Mouse (Mus musculus): ENCODE results near the gene Comp. TPM values are rescaled to one million over a fixed set of nuclear protein-coding genes. Genes with fewer than 3 reads are reported as not detected.
A peak's percentile ranks its signal among the peaks of the same experiment; 100 is the strongest.

Comp gene
- polyA plus RNA-seq, 1 experiment from 2014 or later: 0.35 TPM

GRCm38 (mm10) chr8:70342007-70342406 is 31.4 kb upstream of the Comp start:
- DNase-seq (ENCODE audit: low spot score): no peak
- peaks cover 87% of the 10 kb centered on the region for H3K36me3 ChIP-seq
- peaks cover 38% of the 10 kb centered on the region for H3K4me1 ChIP-seq

GRCm38 (mm10) chr8:70343076-70343475 is 30.3 kb upstream of the Comp start:
- Histone ChIP-seq H3K4me1 (peaks cover 41% of the 10 kb centered on the region), H3K27me3 (ENCODE audit: low read depth, poor library complexity, severe bottlenecking) (no peaks in the 10 kb centered on the region), H3K27ac (peak overlapping the region; percentile 37; the same call in 1 of the 2 replicates), H3K9me3 (replicated peaks) (no peaks in the 10 kb centered on the region), H3K4me3 (peak overlapping the region; percentile 18), H3K36me3 (peaks cover 87% of the 10 kb centered on the region)
- 25% methylated on average over 7 of the region's 7 CpGs for WGBS
- DNase-seq (ENCODE audit: low spot score): peak; percentile 67

More at GRCm38 (mm10) chr8:70342007-70342406, 31.4 kb upstream of the Comp start:
- WGBS: 91% methylated on average over 14 of the region's 14 CpGs
- no peak overlapping the region for H3K27ac ChIP-seq
- H3K4me3 ChIP-seq: no peak overlapping the region
- no peaks in the 10 kb centered on the region for H3K27me3 ChIP-seq (ENCODE audit: low read depth, poor library complexity, severe bottlenecking)
- no peaks in the 10 kb centered on the region for H3K9me3 ChIP-seq (replicated peaks)

GRCm38 (mm10) chr8:70343696-70344095 is 29.7 kb upstream of the Comp start:
- H3K9me3 ChIP-seq (replicated peaks): no peaks in the 10 kb centered on the region
- peaks cover 46% of the 10 kb centered on the region for H3K4me1 ChIP-seq
- H3K27ac ChIP-seq: peak overlapping the region; percentile 37; the same call in 1 of the 2 replicates
- 59% methylated on average over 6 of the region's 6 CpGs for WGBS
- peak overlapping the region; percentile 18 for H3K4me3 ChIP-seq
- DNase-seq (ENCODE audit: low spot score): peak; percentile 63
- H3K36me3 ChIP-seq: peaks cover 87% of the 10 kb centered on the region
- no peaks in the 10 kb centered on the region for H3K27me3 ChIP-seq (ENCODE audit: low read depth, poor library complexity, severe bottlenecking)

- no peak overlapping the region for H3K4me3 ChIP-seq
- H3K4me1 ChIP-seq: peaks cover 52% of the 10 kb centered on the region
- H3K36me3 ChIP-seq: peaks cover 87% of the 10 kb centered on the region
- H3K27me3 ChIP-seq (ENCODE audit: low read depth, poor library complexity, severe bottlenecking): no peaks in the 10 kb centered on the region
- no peak for DNase-seq (ENCODE audit: low spot score)
- H3K27ac ChIP-seq: no peak overlapping the region
- H3K9me3 ChIP-seq (replicated peaks): no peaks in the 10 kb centered on the region
- 90% methylated on average over 2 of the region's 2 CpGs for WGBS
Measured at GRCm38 (mm10) chr8:70344279-70344678, 29.1 kb upstream of the Comp start.

- H3K4me1 ChIP-seq: peaks cover 74% of the 10 kb centered on the region
- 89% methylated on average over 4 of the region's 4 CpGs for WGBS
- no peaks in the 10 kb centered on the region for H3K9me3 ChIP-seq (replicated peaks)
- DNase-seq (ENCODE audit: low spot score): no peak
- H3K36me3 ChIP-seq: peaks cover 79% of the 10 kb centered on the region
- H3K27me3 ChIP-seq (ENCODE audit: low read depth, poor library complexity, severe bottlenecking): no peaks in the 10 kb centered on the region
- no peak overlapping the region for H3K27ac ChIP-seq
- no peak overlapping the region for H3K4me3 ChIP-seq
Measured at GRCm38 (mm10) chr8:70347443-70347842, 25.9 kb upstream of the Comp start.

GRCm38 (mm10) chr8:70347860-70348420 is 25.4 kb upstream of the Comp start:
- Histone ChIP-seq H3K9me3 (replicated peaks) (no peaks in the 10 kb centered on the region), H3K27me3 (ENCODE audit: low read depth, poor library complexity, severe bottlenecking) (no peaks in the 10 kb centered on the region), H3K27ac (no peak overlapping the region), H3K4me3 (no peak overlapping the region), H3K4me1 (peaks cover 70% of the 10 kb centered on the region), H3K36me3 (peaks cover 74% of the 10 kb centered on the region)
- WGBS: 77% methylated on average over 1 of the region's 1 CpGs
- DNase-seq (ENCODE audit: low spot score): no peak

- Histone ChIP-seq H3K27me3 (ENCODE audit: low read depth, poor library complexity, severe bottlenecking) (no peaks in the 10 kb centered on the region), H3K4me1 (peaks cover 59% of the 10 kb centered on the region), H3K9me3 (replicated peaks) (no peaks in the 10 kb centered on the region), H3K4me3 (peak overlapping the region; percentile 97), H3K27ac (peak overlapping the region; percentile 94; the same call in 1 of the 2 replicates), H3K36me3 (peaks cover 55% of the 10 kb centered on the region)
- DNase-seq (ENCODE audit: low spot score): no peak
- 69% methylated on average over 15 of the region's 15 CpGs for WGBS
Measured at GRCm38 (mm10) chr8:70351035-70351999, 22.0 kb upstream of the Comp start.

GRCm38 (mm10) chr8:70352000-70352384 is 21.4 kb upstream of the Comp start:
- 24% methylated on average over 3 of the region's 3 CpGs for WGBS
- Histone ChIP-seq H3K36me3 (peaks cover 48% of the 10 kb centered on the region), H3K4me3 (peak overlapping the region; percentile 97), H3K27ac (peak overlapping the region; percentile 94), H3K4me1 (peaks cover 56% of the 10 kb centered on the region), H3K9me3 (replicated peaks) (no peaks in the 10 kb centered on the region), H3K27me3 (ENCODE audit: low read depth, poor library complexity, severe bottlenecking) (no peaks in the 10 kb centered on the region)
- DNase-seq (ENCODE audit: low spot score): no peak

- peak overlapping the region; percentile 94 for H3K27ac ChIP-seq
- H3K36me3 ChIP-seq: peaks cover 41% of the 10 kb centered on the region
- H3K27me3 ChIP-seq (ENCODE audit: low read depth, poor library complexity, severe bottlenecking): no peaks in the 10 kb centered on the region
- peaks cover 56% of the 10 kb centered on the region for H3K4me1 ChIP-seq
- peak; percentile 62 for DNase-seq (ENCODE audit: low spot score)
- no peaks in the 10 kb centered on the region for H3K9me3 ChIP-seq (replicated peaks)
- 2% methylated on average over 61 of the region's 64 CpGs for WGBS
- peak overlapping the region; percentile 97 for H3K4me3 ChIP-seq
Measured at GRCm38 (mm10) chr8:70352657-70353151, 20.7 kb upstream of the Comp start.

GRCm38 (mm10) chr8:70353194-70353817 is 20.1 kb upstream of the Comp start, which contains the start of gene Upf1:
Gene Upf1, minus strand, starts transcription at chr8:70353278.
- WGBS: 1% methylated on average over 69 of the region's 69 CpGs
- Histone ChIP-seq H3K27ac (peak within 1 kb of the TSS; percentile 94), H3K4me3 (peak within 1 kb of the TSS; percentile 97), H3K9me3 (replicated peaks) (no peaks in the 10 kb centered on the region), H3K36me3 (peaks cover 35% of the 10 kb centered on the region), H3K4me1 (peaks cover 52% of the 10 kb centered on the region), H3K27me3 (ENCODE audit: low read depth, poor library complexity, severe bottlenecking) (no peaks in the 10 kb centered on the region)
- DNase-seq (ENCODE audit: low spot score): peak; percentile 99

GRCm38 (mm10) chr8:70354004-70354403 is 19.4 kb upstream of the Comp start:
- no peaks in the 10 kb centered on the region for H3K9me3 ChIP-seq (replicated peaks)
- peak overlapping the region; percentile 97 for H3K4me3 ChIP-seq
- 64% methylated on average over 4 of the region's 4 CpGs for WGBS
- H3K36me3 ChIP-seq: peaks cover 28% of the 10 kb centered on the region
- H3K4me1 ChIP-seq: peaks cover 45% of the 10 kb centered on the region
- no peak for DNase-seq (ENCODE audit: low spot score)
- 0 out of 2 replicates have a peak, but pooled peaks cover 3% of the 10 kb centered on the region for H3K27me3 ChIP-seq (ENCODE audit: low read depth, poor library complexity, severe bottlenecking)
- peak overlapping the region; percentile 94 for H3K27ac ChIP-seq

GRCm38 (mm10) chr8:70356111-70356510 is 17.2 kb upstream of the Comp start:
- Histone ChIP-seq H3K4me3 (no peak overlapping the region), H3K36me3 (peaks cover 7% of the 10 kb centered on the region), H3K27me3 (ENCODE audit: low read depth, poor library complexity, severe bottlenecking) (peaks cover 11% of the 10 kb centered on the region; the same call in 1 of the 2 replicates), H3K4me1 (peaks cover 24% of the 10 kb centered on the region), H3K27ac (no peak overlapping the region), H3K9me3 (replicated peaks) (no peaks in the 10 kb centered on the region)
- DNase-seq (ENCODE audit: low spot score): no peak
- WGBS: 87% methylated on average over 1 of the region's 1 CpGs

Measured in limb, embryonic 10.5 days (tissue).